Mouse (Mus musculus) midbrain, embryonic 13.5 days (tissue): Measurements from ENCODE around the gene Hif3a. TPM values are rescaled to one million over a fixed set of nuclear protein-coding genes. Genes with fewer than 3 reads are reported as not detected.

Experiments used
- ATAC-seq: fragments of 200-750 bp; cut with Nextera tagmentation; 2 replicates; pipeline ENCODE4 v1.8.0; 2017; ENCODE audit warnings: mild to moderate bottlenecking, moderate TSS enrichment, moderate library complexity
- H3K27ac ChIP-seq: fragments of 300-500 bp; sonication (generic); 2 replicates; pipeline ENCODE4 v1.5.1; 2015; ENCODE audit warnings: inconsistent platforms, mild to moderate bottlenecking, moderate library complexity
- H3K27me3 ChIP-seq: fragments of 300-500 bp; sonication (generic); 2 replicates; pipeline ENCODE4 v1.6.1; 2015; ENCODE audit warnings: mild to moderate bottlenecking, inconsistent platforms
- H3K36me3 ChIP-seq: fragments of 300-500 bp; sonication (generic); 2 replicates; pipeline ENCODE4 v1.6.1; 2015; ENCODE audit warnings: mild to moderate bottlenecking, inconsistent platforms
- H3K4me1 ChIP-seq: fragments of 300-500 bp; sonication (generic); replicated peaks from 2 replicates; pipeline ENCODE4 v1.6.1; 2015; ENCODE audit warnings: inconsistent platforms
- H3K4me2 ChIP-seq: fragments of 300-500 bp; sonication (generic); replicated peaks from 2 replicates; pipeline ENCODE4 v1.6.1; 2015; ENCODE audit warnings: moderate library complexity, mild to moderate bottlenecking, inconsistent platforms
- H3K4me3 ChIP-seq: fragments of 300-500 bp; sonication (generic); replicated peaks from 2 replicates; pipeline ENCODE4 v1.5.1; 2015; ENCODE audit warnings: mild to moderate bottlenecking, inconsistent platforms
- H3K9ac ChIP-seq: fragments of 300-500 bp; sonication (generic); replicated peaks from 2 replicates; pipeline ENCODE4 v1.6.1; 2015; ENCODE audit warnings: mild to moderate bottlenecking, inconsistent platforms
- H3K9me3 ChIP-seq: fragments of 300-500 bp; sonication (generic); 2 replicates; pipeline ENCODE4 v1.6.1; 2016; ENCODE audit warnings: mild to moderate bottlenecking, inconsistent platforms
- WGBS: fragments of 180-500 bp; shearing (Covaris S2); methylation state at CpG from one replicate; pipeline ENCODE4 v1.1.7; 2015; 5-methylcytosine and 5-hydroxymethylcytosine counted together
- polyA plus RNA-seq: library from polyadenylated mRNA; unstranded; fragments of >200 nt; fragmentation: Nextera tagmentation; extraction: Ambion mirVana; gene quantifications from 2 replicates; pipeline ENCODE4 v1.2.1, GENCODE M21; 2015

Hif3a gene
- polyA plus RNA-seq, 1 experiment from 2014 or later, result 2.4 TPM

GRCm38 (mm10) chr7:16994400-16994799, 67.8 kb downstream of the Hif3a start:
- Histone ChIP-seq H3K4me2 (peak overlapping the region; percentile 56), H3K4me3 (peak overlapping the region; percentile 40), H3K9ac (peak overlapping the region; percentile 64), H3K9me3 (no peaks in the 10 kb centered on the region), H3K36me3 (no peaks in the 10 kb centered on the region), H3K4me1 (peaks cover 66% of the 10 kb centered on the region), H3K27ac (peak overlapping the region; percentile 53; the same call in 1 of the 2 replicates), H3K27me3 (no peaks in the 10 kb centered on the region)
- no peak for ATAC-seq
- 7% methylated on average over 20 of the region's 20 CpGs for WGBS

GRCm38 (mm10) chr7:16993651-16994399, 68.4 kb downstream of the Hif3a start:
- Histone ChIP-seq H3K27me3 (no peaks in the 10 kb centered on the region), H3K36me3 (no peaks in the 10 kb centered on the region), H3K4me2 (peak overlapping the region; percentile 56), H3K4me3 (peak overlapping the region; percentile 40), H3K4me1 (peaks cover 67% of the 10 kb centered on the region), H3K27ac (peak overlapping the region; percentile 53; the same call in 1 of the 2 replicates), H3K9ac (peak overlapping the region; percentile 64), H3K9me3 (no peaks in the 10 kb centered on the region)
- 4% methylated on average over 27 of the region's 27 CpGs for WGBS
- ATAC-seq, result peak; percentile 77

GRCm38 (mm10) chr7:16992451-16992807, 69.8 kb downstream of the Hif3a start, which contains the start of gene Ccdc8:
Gene Ccdc8 (plus strand): TSS chr7:16992708.
- H3K4me3 ChIP-seq, result peak within 1 kb of the TSS; percentile 40
- H3K4me1 ChIP-seq, result peaks cover 75% of the 10 kb centered on the region
- 96% methylated on average over 5 of the region's 5 CpGs for WGBS
- H3K9ac ChIP-seq, result peak within 1 kb of the TSS; percentile 64
- peak within 1 kb of the TSS; percentile 71 for H3K27ac ChIP-seq
- no peaks in the 10 kb centered on the region for H3K36me3 ChIP-seq
- no peaks in the 10 kb centered on the region for H3K27me3 ChIP-seq
- no peak for ATAC-seq
- peak within 1 kb of the TSS; percentile 56 for H3K4me2 ChIP-seq
- no peaks in the 10 kb centered on the region for H3K9me3 ChIP-seq

- Histone ChIP-seq H3K9ac (0 out of 2 replicates have a peak overlapping the region, but pooled peaks have one; percentile 20), H3K9me3 (no peaks in the 10 kb centered on the region), H3K4me2 (peak overlapping the region; percentile 16; the same call in 1 of the 2 replicates), H3K27ac (peak overlapping the region; percentile 71), H3K36me3 (no peaks in the 10 kb centered on the region), H3K4me1 (peaks cover 79% of the 10 kb centered on the region), H3K4me3 (no peak overlapping the region), H3K27me3 (no peaks in the 10 kb centered on the region)
- WGBS, result 55% methylated on average over 18 of the region's 18 CpGs
- peak; percentile 72 for ATAC-seq
Observed at GRCm38 (mm10) chr7:16991681-16992450, 70.4 kb downstream of the Hif3a start.

- no peaks in the 10 kb centered on the region for H3K27me3 ChIP-seq
- H3K4me2 ChIP-seq, result no peak overlapping the region
- H3K27ac ChIP-seq, result peak overlapping the region; percentile 76
- no peak for ATAC-seq
- H3K9me3 ChIP-seq, result no peaks in the 10 kb centered on the region
- H3K4me3 ChIP-seq, result no peak overlapping the region
- H3K9ac ChIP-seq, result 0 out of 2 replicates have a peak overlapping the region, but pooled peaks have one; percentile 7
- H3K36me3 ChIP-seq, result no peaks in the 10 kb centered on the region
- 26% methylated on average over 15 of the region's 15 CpGs for WGBS
- peaks cover 81% of the 10 kb centered on the region for H3K4me1 ChIP-seq
Observed at GRCm38 (mm10) chr7:16990006-16990744, 72.1 kb downstream of the Hif3a start.

GRCm38 (mm10) chr7:16988405-16988804, 73.8 kb downstream of the Hif3a start:
- Histone ChIP-seq H3K27me3 (no peaks in the 10 kb centered on the region), H3K27ac (peak overlapping the region; percentile 92), H3K4me1 (peaks cover 76% of the 10 kb centered on the region), H3K9me3 (no peaks in the 10 kb centered on the region), H3K9ac (no peak overlapping the region), H3K4me3 (no peak overlapping the region), H3K4me2 (no peak overlapping the region), H3K36me3 (no peaks in the 10 kb centered on the region)
- ATAC-seq, result no peak
- 42% methylated on average over 3 of the region's 3 CpGs for WGBS

GRCm38 (mm10) chr7:16987541-16988149, 74.6 kb downstream of the Hif3a start:
- no peak overlapping the region for H3K4me3 ChIP-seq
- H3K4me2 ChIP-seq, result peak overlapping the region; percentile 34
- 37% methylated on average over 7 of the region's 7 CpGs for WGBS
- peak overlapping the region; percentile 92 for H3K27ac ChIP-seq
- H3K9ac ChIP-seq, result peak overlapping the region; percentile 46; the same call in 1 of the 2 replicates
- H3K36me3 ChIP-seq, result no peaks in the 10 kb centered on the region
- H3K9me3 ChIP-seq, result no peaks in the 10 kb centered on the region
- H3K27me3 ChIP-seq, result no peaks in the 10 kb centered on the region
- peaks cover 81% of the 10 kb centered on the region for H3K4me1 ChIP-seq
- ATAC-seq, result peak; percentile 62

- Histone ChIP-seq H3K9ac (peak within 1 kb of the TSS; percentile 67), H3K27ac (peak within 1 kb of the TSS; percentile 74), H3K4me1 (peaks cover 63% of the 10 kb centered on the region), H3K27me3 (no peaks in the 10 kb centered on the region), H3K9me3 (no peaks in the 10 kb centered on the region), H3K4me3 (peak within 1 kb of the TSS; percentile 46), H3K4me2 (peak within 1 kb of the TSS; percentile 73), H3K36me3 (no peaks in the 10 kb centered on the region)
- ATAC-seq, result peak; percentile 72
- 19% methylated on average over 26 of the region's 26 CpGs for WGBS
Observed at GRCm38 (mm10) chr7:16982859-16983568, 79.2 kb downstream of the Hif3a start, which contains the start of gene Gm42372. Gene Gm42372 (plus strand): TSS chr7:16983086.

Other genes with a start within 250 kb of the Hif3a start
- 184 and 186 TPM in 2 replicates for gene Strn4, start 246.5 kb downstream of the Hif3a start, polyA plus RNA-seq
- 43.9 and 46.1 TPM in 2 replicates for gene Fkrp, start 245.7 kb downstream of the Hif3a start, polyA plus RNA-seq
- gene Prkd2, start 219.5 kb downstream of the Hif3a start, polyA plus RNA-seq, result 6.4 and 6.6 TPM in 2 replicates
- gene Dact3, start 187.1 kb downstream of the Hif3a start, polyA plus RNA-seq, result 2.8 and 2.9 TPM in 2 replicates
- gene Gng8, start 170.6 kb downstream of the Hif3a start, polyA plus RNA-seq, result 23.4 and 30.8 TPM in 2 replicates
- 0.41 and 0.54 TPM in 2 replicates for gene Ptgir, start 155.9 kb downstream of the Hif3a start, polyA plus RNA-seq
- 297 and 325 TPM in 2 replicates for gene Calm3, start 138.3 kb downstream of the Hif3a start, polyA plus RNA-seq
- 119 and 120 TPM in 2 replicates for gene Pnmal2, start 117.7 kb downstream of the Hif3a start, polyA plus RNA-seq
- gene Pnmal1, start 102.7 kb downstream of the Hif3a start, polyA plus RNA-seq, result 54.7 and 60.8 TPM in 2 replicates
- 3.4 and 4.3 TPM in 2 replicates for gene Gm42372, start 79.3 kb downstream of the Hif3a start, polyA plus RNA-seq
- 5.6 and 5.9 TPM in 2 replicates for gene Ccdc8, start 69.7 kb downstream of the Hif3a start, polyA plus RNA-seq
- 108 and 110 TPM in 2 replicates for gene Ppp5c, start 34.5 kb downstream of the Hif3a start, polyA plus RNA-seq
- 1.2 and 1.5 TPM in 2 replicates for gene Psg16, start 11.6 kb upstream of the Hif3a start, polyA plus RNA-seq
- gene Ceacam3, start 87.9 kb upstream of the Hif3a start, polyA plus RNA-seq, result not detected in 2 replicates
- gene Psg29, start 141.1 kb upstream of the Hif3a start, polyA plus RNA-seq, result not detected in 2 replicates